Mouse (Mus musculus): ENCODE results near the gene Zscan26. TPM values are rescaled to one million over a fixed set of nuclear protein-coding genes. Genes with fewer than 3 reads are reported as not detected.
A peak's percentile ranks its signal among the peaks of the same experiment; 100 is the strongest.

Gene Zscan26
- polyA plus RNA-seq, 1 experiment from 2014 or later, result 16.6 TPM

DNA sequence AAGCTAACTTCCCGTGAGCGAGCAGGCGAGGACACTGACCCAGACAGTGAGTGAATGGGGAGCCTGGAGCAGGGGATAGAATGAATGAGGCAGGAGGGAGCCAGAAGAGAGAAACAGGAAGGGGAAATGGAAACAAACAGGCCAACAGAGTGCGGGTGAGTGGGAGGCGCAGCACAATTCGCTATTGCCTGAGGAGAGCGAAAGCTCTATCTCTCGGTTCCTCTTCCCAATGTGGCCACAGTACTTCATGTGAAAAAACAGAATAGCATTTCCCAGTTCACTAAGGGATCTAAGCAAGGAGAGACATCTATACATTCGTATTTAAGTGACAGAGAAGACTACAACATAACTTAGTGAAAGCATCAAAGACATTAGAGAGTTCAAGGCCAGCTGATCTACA lies 6.7 kb downstream of the Zscan26 start:
- no peaks in the 10 kb centered on the region for H3K27me3 ChIP-seq (replicated peaks; ENCODE audit: control insufficient read depth, insufficient read depth, low read length)
- no peak overlapping the region for H3K9ac ChIP-seq (ENCODE audit: low read depth, low read length)
- H3K4me2 ChIP-seq, result no peak overlapping the region
- DNase-seq (ENCODE audit: low spot score) (no peak), ATAC-seq (replicated peaks; ENCODE audit: low FRiP score) (no peak)
- H3K27ac ChIP-seq (ENCODE audit: low read depth, low read length), result no peak overlapping the region
- WGBS, result 85% methylated on average over 9 of the region's 9 CpGs
- H3K4me1 ChIP-seq (replicated peaks; ENCODE audit: control insufficient read depth, insufficient read depth, low read length), result no peaks in the 10 kb centered on the region
- peaks cover 11% of the 10 kb centered on the region for H3K36me3 ChIP-seq (ENCODE audit: control insufficient read depth, insufficient read depth, low read length)
- no peak overlapping the region for H3K4me3 ChIP-seq (ENCODE audit: low read depth, low read length)
- H3K9me3 ChIP-seq (ENCODE audit: control insufficient read depth, low read length), result no peaks in the 10 kb centered on the region

DNA sequence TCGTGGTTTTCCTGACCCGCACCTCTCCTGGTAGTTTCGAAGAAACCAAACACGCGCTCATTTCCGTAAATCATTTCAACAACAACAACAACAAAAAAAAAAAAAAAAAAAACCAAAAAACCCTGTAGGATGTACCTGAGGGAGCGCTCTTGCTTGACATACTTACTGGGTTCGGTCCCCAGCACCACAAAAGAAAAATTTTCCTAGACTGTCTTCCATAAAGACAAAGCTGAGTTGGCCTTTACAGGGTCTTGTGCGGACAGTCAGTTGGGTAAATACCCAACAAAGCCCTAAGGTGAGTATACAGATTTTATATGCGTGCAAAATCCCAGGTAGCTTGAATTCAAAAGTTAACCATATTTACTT lies 12.3 kb downstream of the Zscan26 start:
- no peaks in the 10 kb centered on the region for H3K27me3 ChIP-seq (replicated peaks; ENCODE audit: control insufficient read depth, insufficient read depth, low read length)
- H3K4me3 ChIP-seq (ENCODE audit: low read depth, low read length), result peak overlapping the region; percentile 55
- no peak for DNase-seq (ENCODE audit: low spot score)
- H3K9ac ChIP-seq (ENCODE audit: low read depth, low read length), result peak overlapping the region; percentile 71
- peaks cover 5% of the 10 kb centered on the region for H3K4me1 ChIP-seq (replicated peaks; ENCODE audit: control insufficient read depth, insufficient read depth, low read length)
- H3K27ac ChIP-seq (ENCODE audit: low read depth, low read length), result no peak overlapping the region
- H3K36me3 ChIP-seq (ENCODE audit: control insufficient read depth, insufficient read depth, low read length), result peaks cover 9% of the 10 kb centered on the region
- H3K9me3 ChIP-seq (ENCODE audit: control insufficient read depth, low read length), result no peaks in the 10 kb centered on the region
- ATAC-seq (replicated peaks; ENCODE audit: low FRiP score), result peak; percentile 27; the same call in 1 of the 2 replicates
- H3K4me2 ChIP-seq, result peak overlapping the region; percentile 93
- 16% methylated on average over 10 of the region's 10 CpGs for WGBS

- no peaks in the 10 kb centered on the region for H3K27me3 ChIP-seq (replicated peaks; ENCODE audit: control insufficient read depth, insufficient read depth, low read length)
- peak within 1 kb of the TSS; percentile 93 for H3K4me2 ChIP-seq
- H3K9ac ChIP-seq (ENCODE audit: low read depth, low read length), result peak within 1 kb of the TSS; percentile 71
- DNase-seq (ENCODE audit: low spot score) (peak; percentile 75), ATAC-seq (replicated peaks; ENCODE audit: low FRiP score) (peak; percentile 91)
- H3K36me3 ChIP-seq (ENCODE audit: control insufficient read depth, insufficient read depth, low read length), result peaks cover 9% of the 10 kb centered on the region
- under 1% methylated on average over 32 of the region's 32 CpGs for WGBS
- H3K4me1 ChIP-seq (replicated peaks; ENCODE audit: control insufficient read depth, insufficient read depth, low read length), result peaks cover 5% of the 10 kb centered on the region
- H3K9me3 ChIP-seq (ENCODE audit: control insufficient read depth, low read length), result no peaks in the 10 kb centered on the region
- H3K27ac ChIP-seq (ENCODE audit: low read depth, low read length), result peak within 1 kb of the TSS; percentile 3
- peak within 1 kb of the TSS; percentile 55 for H3K4me3 ChIP-seq (ENCODE audit: low read depth, low read length)
Measured at GRCm38 (mm10) chr13:21440503-21441206, 12.9 kb downstream of the Zscan26 start, which contains the start of gene Pgbd1. Gene Pgbd1 (minus strand): TSS chr13:21441058.

- no peaks in the 10 kb centered on the region for H3K27me3 ChIP-seq (replicated peaks; ENCODE audit: control insufficient read depth, insufficient read depth, low read length)
- DNase-seq (ENCODE audit: low spot score) (no peak), ATAC-seq (replicated peaks; ENCODE audit: low FRiP score) (no peak)
- no peaks in the 10 kb centered on the region for H3K36me3 ChIP-seq (ENCODE audit: control insufficient read depth, insufficient read depth, low read length)
- H3K4me1 ChIP-seq (replicated peaks; ENCODE audit: control insufficient read depth, insufficient read depth, low read length), result peaks cover 5% of the 10 kb centered on the region
- no peak overlapping the region for H3K27ac ChIP-seq (ENCODE audit: low read depth, low read length)
- WGBS, result 72% methylated on average over 4 of the region's 4 CpGs
- H3K4me3 ChIP-seq (ENCODE audit: low read depth, low read length), result no peak overlapping the region
- H3K9ac ChIP-seq (ENCODE audit: low read depth, low read length), result no peak overlapping the region
- no peak overlapping the region for H3K4me2 ChIP-seq
- no peaks in the 10 kb centered on the region for H3K9me3 ChIP-seq (ENCODE audit: control insufficient read depth, low read length)
Measured at GRCm38 (mm10) chr13:21435476-21435875, 18.1 kb downstream of the Zscan26 start.

- Histone ChIP-seq H3K27ac (ENCODE audit: low read depth, low read length) (no peak overlapping the region), H3K4me1 (replicated peaks; ENCODE audit: control insufficient read depth, insufficient read depth, low read length) (no peaks in the 10 kb centered on the region), H3K27me3 (replicated peaks; ENCODE audit: control insufficient read depth, insufficient read depth, low read length) (no peaks in the 10 kb centered on the region), H3K36me3 (ENCODE audit: control insufficient read depth, insufficient read depth, low read length) (no peaks in the 10 kb centered on the region), H3K4me3 (ENCODE audit: low read depth, low read length) (no peak overlapping the region), H3K4me2 (no peak overlapping the region), H3K9me3 (ENCODE audit: control insufficient read depth, low read length) (no peaks in the 10 kb centered on the region), H3K9ac (ENCODE audit: low read depth, low read length) (no peak overlapping the region)
- 94% methylated on average over 1 of the region's 1 CpGs for WGBS
- DNase-seq (ENCODE audit: low spot score) (no peak), ATAC-seq (replicated peaks; ENCODE audit: low FRiP score) (no peak)
Measured at GRCm38 (mm10) chr13:21427631-21428030, 25.9 kb downstream of the Zscan26 start.

- Histone ChIP-seq H3K9me3 (ENCODE audit: control insufficient read depth, low read length) (no peaks in the 10 kb centered on the region), H3K36me3 (ENCODE audit: control insufficient read depth, insufficient read depth, low read length) (no peaks in the 10 kb centered on the region), H3K4me3 (ENCODE audit: low read depth, low read length) (no peak overlapping the region), H3K4me1 (replicated peaks; ENCODE audit: control insufficient read depth, insufficient read depth, low read length) (peaks cover 4% of the 10 kb centered on the region; the same call in 1 of the 2 replicates), H3K9ac (ENCODE audit: low read depth, low read length) (no peak overlapping the region), H3K4me2 (no peak overlapping the region), H3K27me3 (replicated peaks; ENCODE audit: control insufficient read depth, insufficient read depth, low read length) (no peaks in the 10 kb centered on the region), H3K27ac (ENCODE audit: low read depth, low read length) (no peak overlapping the region)
- WGBS, result 51% methylated on average over 5 of the region's 5 CpGs
- ATAC-seq (replicated peaks; ENCODE audit: low FRiP score) (no peak), DNase-seq (ENCODE audit: low spot score) (no peak)
Measured at GRCm38 (mm10) chr13:21423301-21423700, 30.2 kb downstream of the Zscan26 start.

GRCm38 (mm10) chr13:21418865-21419264 lies 34.7 kb downstream of the Zscan26 start:
- H3K9me3 ChIP-seq (ENCODE audit: control insufficient read depth, low read length), result no peaks in the 10 kb centered on the region
- DNase-seq (ENCODE audit: low spot score) (no peak), ATAC-seq (replicated peaks; ENCODE audit: low FRiP score) (peak; percentile 93)
- peaks cover 22% of the 10 kb centered on the region for H3K4me1 ChIP-seq (replicated peaks; ENCODE audit: control insufficient read depth, insufficient read depth, low read length)
- WGBS, result 35% methylated on average over 6 of the region's 6 CpGs
- no peaks in the 10 kb centered on the region for H3K27me3 ChIP-seq (replicated peaks; ENCODE audit: control insufficient read depth, insufficient read depth, low read length)
- no peaks in the 10 kb centered on the region for H3K36me3 ChIP-seq (ENCODE audit: control insufficient read depth, insufficient read depth, low read length)
- H3K9ac ChIP-seq (ENCODE audit: low read depth, low read length), result 0 out of 2 replicates have a peak overlapping the region, but pooled peaks have one; percentile 2
- H3K27ac ChIP-seq (ENCODE audit: low read depth, low read length), result no peak overlapping the region
- H3K4me2 ChIP-seq, result peak overlapping the region; percentile 5; the same call in 1 of the 2 replicates
- H3K4me3 ChIP-seq (ENCODE audit: low read depth, low read length), result no peak overlapping the region

- H3K4me1 ChIP-seq (replicated peaks; ENCODE audit: control insufficient read depth, insufficient read depth, low read length), result peaks cover 24% of the 10 kb centered on the region
- no peak for ATAC-seq (replicated peaks; ENCODE audit: low FRiP score)
- WGBS, result 79% methylated on average over 6 of the region's 6 CpGs
Measured at GRCm38 (mm10) chr13:21417298-21418010, 36.1 kb downstream of the Zscan26 start.

More at GRCm38 (mm10) chr13:21417298-21418010, 36.1 kb downstream of the Zscan26 start:
- Histone ChIP-seq H3K27me3 (replicated peaks; ENCODE audit: control insufficient read depth, insufficient read depth, low read length) (no peaks in the 10 kb centered on the region), H3K27ac (ENCODE audit: low read depth, low read length) (no peak overlapping the region), H3K9me3 (ENCODE audit: control insufficient read depth, low read length) (no peaks in the 10 kb centered on the region), H3K4me3 (ENCODE audit: low read depth, low read length) (no peak overlapping the region), H3K4me2 (no peak overlapping the region), H3K36me3 (ENCODE audit: control insufficient read depth, insufficient read depth, low read length) (no peaks in the 10 kb centered on the region), H3K9ac (ENCODE audit: low read depth, low read length) (no peak overlapping the region)
- DNase-seq (ENCODE audit: low spot score), result no peak

Measured in liver, embryonic 11.5 days (tissue).